Mouse (Mus musculus) thymus, adult 2 months (tissue): ENCODE results near the gene Tmod1.

Experiments used
- CTCF ChIP-seq: fragments of 200-500 bp; IDR thresholded peaks from 2 replicates; pipeline ENCODE4 v1.5.1; 2012; ENCODE audit warnings: mild to moderate bottlenecking, control low read depth, low read length, moderate library complexity, borderline replicate concordance; ENCODE audit not compliant: control insufficient read depth, poor library complexity, insufficient read depth; ENCODE audit errors: extremely low read depth
- POLR2A ChIP-seq: fragments of 200-500 bp; IDR thresholded peaks from 2 replicates; pipeline ENCODE4 v1.6.1; 2012; ENCODE audit warnings: mild to moderate bottlenecking, low read length, control low read depth, moderate library complexity; ENCODE audit not compliant: control insufficient read depth, poor library complexity, insufficient read depth; ENCODE audit errors: extremely low read depth

- no peak for TF ChIP-seq CTCF
- no peak for TF ChIP-seq POLR2A
These were observed 6.3 kb upstream of the Tmod1 start for GRCm38 (mm10) chr4:46032448-46032847.
